8 mouse cellular contexts compared by ENCODE assay signal in genomic region chr3:87030855-87031254, GRCm38 (mm10). TPM values are rescaled to one million over a fixed set of nuclear protein-coding genes. Genes with fewer than 3 reads are reported as not detected.
DNase-seq lines count a peak whose midpoint lies in the region; ATAC-seq lines count a peak whose summit lies in the region.

No protein-coding gene starts in this region.

- H3K4me2 ChIP-seq in forebrain, embryonic 13.5 days, result no peak overlapping the region

- no peaks in the 10 kb centered on the region for H3K36me3 ChIP-seq in forebrain, embryonic 13.5 days (ENCODE audit: poor library complexity, severe bottlenecking)
- H3K36me3 ChIP-seq in limb, embryonic 10.5 days, result no peaks in the 10 kb centered on the region

- H3K9ac ChIP-seq in forebrain, embryonic 13.5 days, result no peak overlapping the region

- no peaks in the 10 kb centered on the region for H3K9me3 ChIP-seq in forebrain, embryonic 13.5 days (replicated peaks)
- no peaks in the 10 kb centered on the region for H3K9me3 ChIP-seq in limb, embryonic 10.5 days (replicated peaks)

- ATAC-seq in forebrain, embryonic 13.5 days, result peak; percentile 69; the same call in 1 of the 2 replicates
- peak; percentile 70; the same call in 1 of the 2 replicates for ATAC-seq in neutrophil, adult 5-6 weeks (ENCODE audit: extremely low read depth, insufficient number of reproducible peaks, low FRiP score, poor library complexity, severe bottlenecking)

- WGBS in forebrain, embryonic 13.5 days, result 25% methylated on average over 6 of the region's 6 CpGs
- 21% methylated on average over 6 of the region's 6 CpGs for WGBS in limb, embryonic 10.5 days

- H3K4me3 ChIP-seq in forebrain, embryonic 13.5 days, result no peak overlapping the region
- H3K4me3 ChIP-seq in limb, embryonic 10.5 days, result no peak overlapping the region

- DNase-seq in urinary bladder, postnatal 25 days (ENCODE audit: low spot score), result peak; percentile 53
- DNase-seq in urinary bladder, postnatal 10 days (ENCODE audit: low spot score), result no peak
- DNase-seq in c-Kit-positive CD71-positive TER-119-negative erythroid progenitor cells, embryonic 14.5 days (ENCODE audit: low read depth), result peak; percentile 30
- peak; percentile 33 for DNase-seq in hindlimb bud, embryonic 11.5 days (ENCODE audit: extremely low spot score, low read depth, low spot score)
- DNase-seq in limb, embryonic 10.5 days (ENCODE audit: low spot score), result peak; percentile 71
- peak; percentile 7 to 52 for DNase-seq in thymus, postnatal 10 days (ENCODE audit: low spot score in 2 of 2)

- no peak overlapping the region for H3K27ac ChIP-seq in forebrain, embryonic 13.5 days
- no peak overlapping the region for H3K27ac ChIP-seq in limb, embryonic 10.5 days

- no peaks in the 10 kb centered on the region for H3K4me1 ChIP-seq in forebrain, embryonic 13.5 days
- no peaks in the 10 kb centered on the region for H3K4me1 ChIP-seq in limb, embryonic 10.5 days

- H3K27me3 ChIP-seq in forebrain, embryonic 13.5 days, result 0 out of 2 replicates have a peak, but pooled peaks cover 4% of the 10 kb centered on the region
- H3K27me3 ChIP-seq in limb, embryonic 10.5 days (ENCODE audit: low read depth, poor library complexity, severe bottlenecking), result no peaks in the 10 kb centered on the region

RNA-seq across cellular contexts. Expression of gene Cd1d1, which starts 31.6 kb away (rescaled TPM):
- polyA plus RNA-seq in forebrain, embryonic 13.5 days (2015; fragmentation: Nextera tagmentation; extraction: Ambion mirVana), result 75.5 and 86.9 TPM in 2 replicates
- polyA plus RNA-seq in limb, embryonic 10.5 days (2016; fragmentation: Nextera tagmentation; extraction: Ambion mirVana), result 15.7 and 24.9 TPM in 2 replicates
- total RNA-seq in neutrophil, adult 5-6 weeks (2017), result 35.3 and 41.1 TPM in 2 replicates
